Mouse (Mus musculus) heart, postnatal 14 days (tissue): ENCODE measurements at regions not wholly inside any gene's neighbourhood (a gene's known extent, or its start where the extent isn't known, plus 50 kb on each side); places are given as distances from the start of the nearest gene placed in this dataset.

Experiments used
- microRNA-seq, 2 experiments: library from miRNA; unstranded; fragments of <30 nt; microRNA quantifications; one replicate each; pipeline ENCODE4 v1.2.0; 2021 to 2022

Small RNAs in the stretch of these regions (microRNA-seq; reads per million reads assigned to microRNA genes)
- gene Gm22802, result 0 reads per million in 2 experiments
